Mouse (Mus musculus) limb, embryonic 14.5 days (tissue): ENCODE measurements around the gene Rhobtb3. TPM values are rescaled to one million over a fixed set of nuclear protein-coding genes. Genes with fewer than 3 reads are reported as not detected.
"Not testable (repeated sequence)": the region's sequence is repeated elsewhere in the genome, so short reads cannot be mapped to it uniquely, and the experiment has no call there.

Experiments used
- ATAC-seq: fragments of 200-750 bp; cut with Nextera tagmentation; 2 replicates; pipeline ENCODE4 v1.8.0; 2017; ENCODE audit warnings: low read depth, moderate number of reproducible peaks, moderate TSS enrichment; ENCODE audit not compliant: low FRiP score
- DNase-seq: peaks from one replicate; pipeline ENCODE4 v3.0.0-alpha.2; 2015; ENCODE audit warnings: low spot score
- H3K27ac ChIP-seq: fragments of 300-500 bp; sonication (generic); replicated peaks from 2 replicates; pipeline ENCODE4 v1.5.1; 2014; ENCODE audit warnings: low read depth, mild to moderate bottlenecking, low read length, moderate library complexity, mixed read lengths
- H3K27me3 ChIP-seq: fragments of 300-500 bp; sonication (generic); 2 replicates; pipeline ENCODE4 v1.6.1; 2014; ENCODE audit warnings: low read length, mixed read lengths; ENCODE audit not compliant: control insufficient read depth, insufficient read depth
- H3K36me3 ChIP-seq: fragments of 300-500 bp; sonication (generic); 2 replicates; pipeline ENCODE4 v1.6.1; 2014; ENCODE audit warnings: mild to moderate bottlenecking, low read length, moderate library complexity, mixed read lengths; ENCODE audit not compliant: control insufficient read depth, insufficient read depth
- H3K4me1 ChIP-seq: fragments of 300-500 bp; sonication (generic); 2 replicates; pipeline ENCODE4 v1.6.1; 2014; ENCODE audit warnings: antibody characterized with exemption, low read length, mixed read lengths; ENCODE audit not compliant: control insufficient read depth, insufficient read depth
- H3K4me2 ChIP-seq: fragments of 300-500 bp; sonication (generic); replicated peaks from 2 replicates; pipeline ENCODE4 v1.6.1; 2014; ENCODE audit warnings: low read depth, mild to moderate bottlenecking, low read length, moderate library complexity; ENCODE audit not compliant: severe bottlenecking
- H3K4me3 ChIP-seq: fragments of 300-500 bp; sonication (generic); replicated peaks from 2 replicates; pipeline ENCODE4 v1.5.1; 2014; ENCODE audit warnings: low read length
- H3K9ac ChIP-seq: fragments of 300-500 bp; sonication (generic); 2 replicates; pipeline ENCODE4 v1.6.1; 2014; ENCODE audit warnings: mild to moderate bottlenecking, low read depth, low read length, moderate library complexity; ENCODE audit not compliant: severe bottlenecking
- H3K9me3 ChIP-seq: fragments of 300-500 bp; sonication (generic); 2 replicates; pipeline ENCODE4 v1.6.1; 2016; ENCODE audit warnings: low read length; ENCODE audit not compliant: control insufficient read depth
- POLR2A ChIP-seq: fragments of 200-500 bp; IDR thresholded peaks from 2 replicates; pipeline ENCODE4 v1.8.0; 2012; ENCODE audit warnings: inconsistent platforms, mild to moderate bottlenecking, moderate library complexity, borderline replicate concordance; ENCODE audit not compliant: insufficient read depth, insufficient read length; ENCODE audit errors: extremely low read depth
- WGBS: fragments of 180-500 bp; shearing (Covaris S2); extraction: QIAGEN DNeasy Blood & Tissue Kit; methylation state at CpG from one replicate; pipeline ENCODE4 v1.1.7; 2014; 5-methylcytosine and 5-hydroxymethylcytosine counted together
- polyA plus RNA-seq, 2 experiments: library from polyadenylated mRNA; depleted of rRNA in 1 of 2; stranded (reverse) in 1 of 2; unstranded in 1 of 2; fragments of >200 nt; fragmentation: Nextera tagmentation in 1 of 2; extraction: Ambion mirVana in 1 of 2; gene quantifications; 2 replicates each; pipeline versions ENCODE4 v1.2.1 to v1.2.3; 2012 to 2014

The Rhobtb3 gene
- polyA plus RNA-seq, 2 experiments: 30.7 to 53.3 TPM

GRCm38 (mm10) chr13:75938866-75939265 is 4.9 kb downstream of the Rhobtb3 start:
- no peak overlapping the region for H3K4me3 ChIP-seq
- WGBS: 96% methylated on average over 5 of the region's 5 CpGs
- no peak overlapping the region for H3K27ac ChIP-seq
- H3K36me3 ChIP-seq: peaks cover 20% of the 10 kb centered on the region
- H3K9ac ChIP-seq: no peak overlapping the region
- ATAC-seq: no peak
- no peak overlapping the region for H3K4me2 ChIP-seq
- H3K4me1 ChIP-seq: peaks cover 12% of the 10 kb centered on the region
- no peaks in the 10 kb centered on the region for H3K27me3 ChIP-seq
- DNase-seq: no peak
- H3K9me3 ChIP-seq: no peaks in the 10 kb centered on the region
- TF ChIP-seq POLR2A: no peak

GRCm38 (mm10) chr13:75933287-75933686 is 10.4 kb downstream of the Rhobtb3 start:
- Histone ChIP-seq H3K4me1 (peaks cover 5% of the 10 kb centered on the region; the same call in 1 of the 2 replicates), H3K9ac (no peak overlapping the region), H3K9me3 (no peaks in the 10 kb centered on the region), H3K27me3 (no peaks in the 10 kb centered on the region), H3K27ac (no peak overlapping the region), H3K4me2 (no peak overlapping the region), H3K36me3 (peaks cover 43% of the 10 kb centered on the region), H3K4me3 (no peak overlapping the region)
- WGBS: 84% methylated on average over 1 of the region's 1 CpGs
- DNase-seq (no peak), ATAC-seq (no peak)
- no peak for TF ChIP-seq POLR2A

GRCm38 (mm10) chr13:75931073-75931472 is 12.7 kb downstream of the Rhobtb3 start:
- DNase-seq (peak; percentile 74), ATAC-seq (peak; percentile 67; the same call in 1 of the 2 replicates)
- Histone ChIP-seq H3K4me3 (no peak overlapping the region), H3K27me3 (no peaks in the 10 kb centered on the region), H3K36me3 (peaks cover 37% of the 10 kb centered on the region), H3K4me2 (no peak overlapping the region), H3K9ac (no peak overlapping the region), H3K27ac (no peak overlapping the region), H3K9me3 (no peaks in the 10 kb centered on the region), H3K4me1 (peaks cover 5% of the 10 kb centered on the region; the same call in 1 of the 2 replicates)
- WGBS: 17% methylated on average over 5 of the region's 5 CpGs
- no peak for TF ChIP-seq POLR2A

GRCm38 (mm10) chr13:75930660-75931059 is 13.1 kb downstream of the Rhobtb3 start:
- Histone ChIP-seq H3K4me1 (peaks cover 5% of the 10 kb centered on the region; the same call in 1 of the 2 replicates), H3K27ac (no peak overlapping the region), H3K4me2 (no peak overlapping the region), H3K9ac (no peak overlapping the region), H3K9me3 (no peaks in the 10 kb centered on the region), H3K4me3 (no peak overlapping the region), H3K27me3 (no peaks in the 10 kb centered on the region), H3K36me3 (peaks cover 37% of the 10 kb centered on the region)
- 82% methylated on average over 2 of the region's 2 CpGs for WGBS
- no peak for ATAC-seq
- TF ChIP-seq POLR2A: no peak
- DNase-seq: no peak

- no peak overlapping the region for H3K4me2 ChIP-seq
- no peak for ATAC-seq
- 93% methylated on average over 20 of the region's 20 CpGs for WGBS
- TF ChIP-seq POLR2A: no peak
- H3K4me1 ChIP-seq: peaks cover 5% of the 10 kb centered on the region; the same call in 1 of the 2 replicates
- no peaks in the 10 kb centered on the region for H3K27me3 ChIP-seq
- no peak overlapping the region for H3K4me3 ChIP-seq
- no peak overlapping the region for H3K9ac ChIP-seq
- peaks cover 37% of the 10 kb centered on the region for H3K36me3 ChIP-seq
- H3K9me3 ChIP-seq: no peaks in the 10 kb centered on the region
- no peak overlapping the region for H3K27ac ChIP-seq
- DNase-seq: no peak
Observed at GRCm38 (mm10) chr13:75930023-75930422, 13.7 kb downstream of the Rhobtb3 start.

- ATAC-seq: not testable (repeated sequence)
Observed at GRCm38 (mm10) chr13:75929071-75929470, 14.7 kb downstream of the Rhobtb3 start.

More at GRCm38 (mm10) chr13:75929071-75929470, 14.7 kb downstream of the Rhobtb3 start:
- H3K36me3 ChIP-seq: peaks cover 37% of the 10 kb centered on the region
- H3K27ac ChIP-seq, H3K9ac ChIP-seq, H3K4me3 ChIP-seq, H3K4me2 ChIP-seq, DNase-seq, H3K27me3 ChIP-seq, H3K4me1 ChIP-seq, H3K9me3 ChIP-seq: not testable (repeated sequence)
- WGBS: 93% methylated on average over 5 of the region's 5 CpGs
